Mouse (Mus musculus) c-Kit-negative CD71-positive TER-119-positive erythroid progenitor cells, embryonic 14.5 days (primary cell): ENCODE results near the gene Dpp9.

Experiments used
- DNase-seq: peaks from one replicate; pipeline ENCODE4 v3.0.0-alpha.2; 2013; ENCODE audit warnings: low read depth, low spot score

The Dpp9 gene

GRCm38 (mm10) chr17:56229943-56230342, 11.2 kb upstream of the Dpp9 start:
- no peak for DNase-seq

DNA sequence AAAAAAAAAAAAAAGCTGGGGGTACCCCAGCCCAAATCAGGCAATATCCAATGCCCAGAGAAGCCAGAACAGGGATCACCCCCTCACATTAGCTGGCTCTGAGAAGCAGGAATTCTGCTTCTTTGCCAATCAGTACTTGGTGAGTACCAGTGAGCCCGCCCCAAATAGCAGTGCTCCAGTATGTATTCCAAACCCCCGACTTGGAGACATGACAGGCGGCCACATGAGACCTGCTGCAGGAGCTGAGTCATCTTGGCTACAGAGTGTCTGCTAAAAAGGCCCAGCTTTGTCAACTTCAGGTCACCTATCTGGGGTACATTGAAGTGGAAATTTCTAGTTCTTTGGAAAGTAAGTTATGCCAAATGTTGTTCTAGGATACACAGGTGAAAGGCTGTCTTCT, 7.9 kb upstream of the Dpp9 start:
- no peak for DNase-seq

GRCm38 (mm10) chr17:56224916-56225315, 6.2 kb upstream of the Dpp9 start:
- no peak for DNase-seq

DNA sequence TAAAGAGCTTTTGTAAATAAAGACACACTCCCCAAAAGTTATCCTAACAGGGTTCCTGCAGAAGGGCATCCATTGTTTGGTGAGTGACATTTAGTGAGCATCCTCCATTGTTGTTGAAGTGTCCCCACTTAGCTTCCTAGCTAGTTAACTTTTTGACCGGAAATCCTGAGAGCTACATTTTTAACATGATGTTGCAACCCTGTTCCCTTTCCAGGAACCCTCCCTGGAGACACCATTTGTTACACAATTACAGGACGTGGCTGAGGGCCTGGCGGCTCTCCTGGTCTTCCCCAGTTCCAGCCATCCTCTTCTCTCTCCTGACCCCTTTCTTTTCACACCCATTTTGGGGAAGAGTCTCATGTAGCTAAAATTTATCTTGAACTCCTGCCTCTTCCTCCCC, 1.1 kb upstream of the Dpp9 start:
- no peak for DNase-seq

- DNase-seq, result no peak
Measured at GRCm38 (mm10) chr17:56219251-56219650, 546 bp upstream of the Dpp9 start.

DNA sequence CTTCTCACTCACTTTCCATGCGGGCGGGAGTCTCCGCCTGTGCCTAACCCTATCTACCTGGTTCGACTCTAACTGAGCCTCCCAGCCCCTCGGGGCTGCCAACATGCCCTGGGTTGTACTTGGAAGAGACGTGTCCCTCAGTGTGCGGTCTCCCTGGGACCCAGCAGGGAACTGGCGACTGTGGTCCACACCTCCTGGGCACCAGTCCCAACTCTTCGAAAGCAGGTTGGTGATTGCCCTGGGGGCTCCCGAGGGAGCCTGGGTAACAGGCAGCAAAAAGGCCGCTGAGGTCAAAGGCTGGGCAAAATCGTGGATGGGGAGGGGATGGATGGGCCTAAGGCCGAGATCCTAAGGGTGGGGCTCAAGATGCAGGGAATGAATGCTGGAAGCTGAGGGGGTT, 1.0 kb downstream of the Dpp9 start:
- DNase-seq, result no peak

- no peak for DNase-seq
Measured at GRCm38 (mm10) chr17:56214229-56214628, 4.5 kb downstream of the Dpp9 start.

DNA sequence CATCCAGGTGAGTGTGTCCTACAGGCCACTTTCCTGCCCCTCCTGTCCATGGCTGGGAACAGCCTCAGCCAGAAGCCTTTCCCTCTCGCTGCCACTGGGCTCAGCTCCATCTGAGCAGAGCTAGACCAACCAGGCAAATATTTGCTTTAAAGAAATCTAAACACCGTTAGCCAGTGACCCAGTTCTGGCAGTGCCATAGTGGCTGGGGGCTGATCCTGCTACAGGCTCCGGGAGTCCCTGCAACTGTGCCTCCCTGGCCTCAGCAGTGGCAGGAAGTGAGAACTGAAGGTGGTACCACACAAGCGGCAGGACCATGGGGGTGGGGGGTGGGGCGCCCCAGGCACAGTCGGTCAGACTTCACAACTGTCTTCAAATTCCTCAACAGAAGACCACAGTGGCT, 6.0 kb downstream of the Dpp9 start:
- no peak for DNase-seq

GRCm38 (mm10) chr17:56211090-56211489, 7.6 kb downstream of the Dpp9 start:
- no peak for DNase-seq

DNA sequence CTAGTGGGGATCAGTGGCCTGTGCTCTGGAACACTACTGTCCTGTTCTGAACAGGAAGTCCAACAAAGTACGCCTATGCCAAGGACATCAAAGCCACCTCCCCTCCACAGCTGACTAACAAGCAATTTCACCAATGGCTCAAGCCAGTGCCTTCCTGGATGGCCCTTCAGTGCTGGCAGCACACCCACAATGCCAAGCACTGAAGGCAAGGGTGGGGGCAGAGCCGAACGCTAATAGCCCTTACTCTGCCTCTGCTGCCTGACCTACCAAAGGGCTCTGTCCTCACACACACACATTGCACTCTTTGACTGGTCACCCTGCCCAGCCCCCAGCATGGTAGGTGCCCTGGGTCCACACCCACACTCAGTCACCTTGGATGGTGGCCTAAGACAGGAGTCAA, 9.9 kb downstream of the Dpp9 start:
- DNase-seq, result no peak

- no peak for DNase-seq
Measured at GRCm38 (mm10) chr17:56207963-56208530, 10.7 kb downstream of the Dpp9 start.

GRCm38 (mm10) chr17:56206986-56207674, 11.6 kb downstream of the Dpp9 start:
- no peak for DNase-seq

DNA sequence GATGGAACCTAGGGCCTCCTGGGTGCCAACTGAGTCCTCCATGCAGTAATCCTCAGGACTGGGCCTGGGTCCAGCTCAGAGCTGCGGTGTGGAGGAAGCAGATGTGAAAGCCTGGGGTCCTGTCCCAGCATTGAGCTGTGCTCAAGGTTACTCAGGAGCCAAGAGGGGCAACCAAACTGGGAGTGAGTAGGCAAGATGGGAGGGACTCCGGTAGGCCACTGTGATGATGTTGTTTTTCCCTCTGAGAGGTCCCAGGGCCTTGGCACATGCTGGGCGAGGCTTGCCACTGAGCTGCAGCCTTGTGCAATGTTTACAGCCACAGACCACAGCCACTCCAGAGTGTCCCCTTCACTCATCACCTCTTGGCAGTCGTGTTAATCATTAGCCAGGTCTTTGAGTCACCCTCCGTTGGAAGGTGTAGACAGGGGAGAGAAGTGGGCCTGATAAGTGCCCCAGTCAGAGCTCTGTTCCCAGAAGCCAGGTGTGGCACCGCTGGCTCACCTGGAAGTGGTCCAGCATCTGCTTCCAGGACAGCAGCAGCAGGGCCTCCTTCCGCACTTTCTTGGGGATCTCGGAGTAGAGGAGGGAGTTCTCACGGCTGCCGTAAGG, 12.3 kb downstream of the Dpp9 start:
- no peak for DNase-seq

DNA sequence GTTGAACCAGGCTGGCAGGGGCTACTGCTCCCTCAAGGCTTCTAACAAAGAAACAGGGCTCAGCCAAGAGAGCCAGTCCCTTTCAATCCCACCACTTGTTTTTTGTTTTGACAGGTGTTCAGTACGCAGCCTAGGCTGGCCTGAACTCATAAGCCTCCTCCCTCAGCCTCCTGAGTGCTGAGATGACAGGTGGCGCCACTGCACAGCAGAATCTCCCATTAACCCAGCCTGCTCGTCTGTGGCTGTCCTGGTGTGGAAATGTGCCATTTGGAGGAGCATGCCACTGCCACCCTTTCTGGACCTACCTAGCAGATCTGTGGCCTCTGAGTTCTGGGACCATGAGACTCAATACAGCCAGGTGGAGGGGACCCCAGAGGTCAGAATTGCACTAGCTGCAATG, 15.0 kb downstream of the Dpp9 start:
- DNase-seq, result no peak

GRCm38 (mm10) chr17:56202476-56202875, 16.2 kb downstream of the Dpp9 start:
- DNase-seq, result no peak

DNA sequence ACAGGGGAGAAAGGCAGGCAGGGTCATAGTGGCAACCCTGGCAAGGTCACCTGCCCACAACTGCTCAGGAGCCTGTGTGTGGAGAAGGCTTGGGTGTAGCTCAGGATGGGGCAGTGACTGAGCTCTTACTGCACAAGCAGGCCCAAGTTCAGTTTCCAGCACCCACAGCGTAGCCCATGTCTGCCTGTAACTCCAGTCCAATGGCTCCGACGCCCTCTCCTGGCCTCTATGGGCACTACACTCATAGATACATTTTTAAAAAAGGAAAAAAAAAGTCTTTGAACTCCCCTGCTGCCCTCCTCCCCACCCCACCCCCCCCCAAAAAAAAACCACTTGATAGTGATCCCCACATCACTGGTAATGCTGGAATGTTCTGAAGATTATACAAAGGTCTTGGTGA, 17.1 kb downstream of the Dpp9 start:
- DNase-seq, result no peak

DNA sequence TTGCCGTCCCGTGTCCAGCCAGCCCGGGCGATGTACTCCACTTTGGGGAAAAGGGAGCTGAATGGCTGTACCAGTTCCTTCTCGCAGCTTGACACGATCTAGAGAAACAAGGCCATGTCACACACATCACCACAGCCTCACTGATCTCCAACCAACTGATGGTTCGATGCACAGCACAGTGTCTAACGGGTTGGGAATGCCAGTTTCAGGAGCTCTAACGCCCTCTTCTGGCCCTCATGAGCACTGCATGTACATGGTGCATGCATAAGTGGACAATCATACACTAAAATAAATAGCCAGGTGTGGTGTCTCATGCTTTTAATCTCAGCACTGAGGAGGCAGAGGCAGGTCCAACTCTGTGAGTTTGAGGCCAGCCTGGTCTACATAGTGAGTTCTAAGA, 18.1 kb downstream of the Dpp9 start:
- no peak for DNase-seq

DNA sequence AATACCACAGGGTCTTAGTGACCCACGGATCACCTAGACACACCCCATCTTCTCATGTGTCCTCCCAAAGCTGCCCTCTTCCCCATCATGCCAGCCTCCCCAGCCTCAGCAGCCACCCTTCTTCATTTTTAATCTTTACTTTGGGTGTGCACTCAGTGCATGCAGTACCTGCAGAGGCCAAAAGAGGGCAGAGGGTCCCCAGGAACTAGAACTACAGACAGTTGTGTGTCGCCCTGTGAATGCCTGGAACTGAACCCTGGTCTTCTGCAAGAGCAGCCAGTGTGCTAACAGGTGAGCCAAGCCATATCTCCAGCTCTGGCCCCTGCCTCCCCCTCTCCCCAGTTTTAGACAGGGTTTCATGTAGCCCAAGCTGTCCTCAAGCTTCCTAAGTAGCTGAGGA, 21.8 kb downstream of the Dpp9 start:
- no peak for DNase-seq

GRCm38 (mm10) chr17:56194765-56195164, 23.9 kb downstream of the Dpp9 start:
- no peak for DNase-seq

GRCm38 (mm10) chr17:56194357-56194756, 24.3 kb downstream of the Dpp9 start:
- DNase-seq, result no peak

DNA sequence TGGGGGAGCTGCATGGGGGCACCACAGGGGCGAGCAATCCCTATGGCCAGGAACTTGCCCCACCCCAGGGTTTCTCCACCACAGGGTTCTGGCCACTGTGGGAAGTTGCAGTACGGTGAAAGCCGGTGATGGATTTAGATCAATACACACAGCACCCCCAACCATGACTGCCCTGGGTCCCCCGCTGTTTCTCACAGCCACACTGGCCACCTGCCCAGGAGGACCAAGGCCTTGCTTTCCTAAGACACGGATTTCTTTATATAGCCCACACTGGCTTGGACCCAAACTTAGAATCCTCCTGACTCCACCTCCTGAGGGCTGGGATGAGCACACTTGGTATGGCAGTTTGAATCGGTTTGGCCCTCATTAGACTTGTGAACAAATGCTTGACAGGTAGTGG, 27.4 kb downstream of the Dpp9 start:
- DNase-seq, result no peak

DNA sequence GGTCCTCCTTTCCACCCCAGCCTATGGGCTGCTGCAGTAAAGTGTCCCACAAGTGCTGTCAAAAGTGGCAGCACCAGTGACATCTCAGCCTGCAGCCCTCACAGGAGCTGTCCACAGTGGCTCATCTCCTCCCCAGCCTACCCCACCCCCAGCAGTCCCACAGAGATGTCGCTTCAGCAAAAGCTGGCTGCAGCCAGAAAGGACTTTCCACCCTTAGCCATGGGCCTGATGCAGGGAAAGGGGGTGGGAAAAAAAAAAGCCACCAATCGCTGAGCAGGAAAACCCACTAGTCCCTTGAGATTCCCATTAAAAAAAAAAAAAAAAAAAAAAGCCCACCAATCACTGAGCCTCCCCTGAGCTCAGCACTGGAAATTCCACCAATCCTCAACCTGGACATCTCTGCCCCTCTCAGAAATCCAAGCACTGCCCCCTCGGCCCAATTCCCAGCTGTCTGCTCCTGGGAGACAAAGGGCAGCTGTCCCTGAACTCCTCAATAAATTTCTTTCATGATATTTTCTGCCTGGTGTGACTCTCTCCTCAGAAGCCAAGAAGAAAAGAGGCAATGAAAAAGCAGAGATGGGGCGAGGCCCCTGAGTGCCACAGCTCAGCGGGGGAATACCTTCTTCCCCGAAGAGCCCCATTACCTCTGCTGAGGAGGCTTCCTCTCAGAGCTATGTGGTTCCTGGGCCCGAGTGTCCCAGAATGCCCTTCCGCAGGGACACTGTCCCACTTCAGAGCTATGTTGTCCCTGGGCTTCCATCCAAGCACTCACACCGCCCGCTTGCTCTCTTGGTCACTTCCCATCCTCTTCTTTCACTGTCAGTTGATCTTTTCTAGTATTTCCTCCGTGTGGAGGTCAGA, 33.2 kb downstream of the Dpp9 start:
- DNase-seq, result no peak
